Mouse (Mus musculus): ENCODE data around the gene Grik3. TPM values are rescaled to one million over a fixed set of nuclear protein-coding genes. Genes with fewer than 3 reads are reported as not detected.

Grik3 gene
- polyA plus RNA-seq, 1 experiment = 0.09 TPM

DNA sequence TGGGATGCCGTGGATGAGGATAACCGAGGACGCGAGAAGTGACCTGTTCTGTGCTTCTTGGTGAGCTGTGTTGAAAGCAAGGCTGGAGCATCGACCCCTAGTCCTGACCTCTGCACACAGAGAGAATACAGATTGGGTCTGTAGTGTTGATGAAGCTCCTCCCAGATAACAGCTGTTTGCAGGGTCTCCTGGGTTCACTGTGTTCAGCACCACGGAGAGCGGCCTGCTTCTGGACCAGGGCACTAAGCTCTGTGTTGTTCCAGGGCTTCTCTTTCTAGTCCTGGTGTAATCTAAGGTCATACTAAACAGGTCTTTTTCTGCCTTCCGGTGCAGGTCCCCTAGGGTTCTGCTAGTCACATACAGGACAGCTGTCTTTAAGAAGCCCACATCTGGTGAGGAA lies 12.4 kb downstream of the Grik3 start:
- no peak overlapping the region for H3K4me3 ChIP-seq (ENCODE audit: insufficient read depth, low read depth, low read length)
- H3K27me3 ChIP-seq (replicated peaks; ENCODE audit: control insufficient read depth, insufficient read depth, low read length) = no peaks in the 10 kb centered on the region
- DNase-seq = no peak
- no peaks in the 10 kb centered on the region for H3K36me3 ChIP-seq (ENCODE audit: control insufficient read depth, insufficient read depth, low read length)
- no peak overlapping the region for H3K27ac ChIP-seq (ENCODE audit: insufficient read depth, low read depth, low read length)
- no peaks in the 10 kb centered on the region for H3K4me1 ChIP-seq (ENCODE audit: control insufficient read depth, insufficient read depth, low read length)
- WGBS = 51% methylated on average over 8 of the region's 8 CpGs
- no peak for TF ChIP-seq CTCF (conservative IDR thresholded peaks at IDR 0.05; ENCODE audit: insufficient read depth, insufficient read length, low read depth, low read length)
- no peak for TF ChIP-seq POLR2A (IDR thresholded peaks at IDR 0.05; ENCODE audit: low read depth, low read length)

DNA sequence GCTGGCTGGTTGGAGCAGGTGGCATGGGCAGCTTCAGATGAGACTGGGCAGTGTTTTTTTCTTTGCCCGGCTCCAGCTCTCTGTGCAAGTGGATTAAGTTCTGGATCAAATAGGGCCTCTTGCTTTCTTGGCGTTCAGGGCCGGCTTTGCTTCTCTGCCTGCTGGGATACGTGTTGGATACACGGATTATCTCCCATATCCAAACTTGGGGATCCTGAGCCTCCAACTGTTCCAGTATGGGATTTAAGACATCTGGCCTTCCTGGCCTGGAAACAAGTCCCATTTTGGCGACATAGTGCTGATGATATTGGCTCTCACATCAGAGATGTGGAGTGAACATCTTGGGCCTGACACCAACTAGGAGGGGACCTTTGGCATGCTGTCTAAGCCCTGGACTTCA lies 21.9 kb downstream of the Grik3 start:
- Histone ChIP-seq H3K4me1 (ENCODE audit: control insufficient read depth, insufficient read depth, low read length) (no peaks in the 10 kb centered on the region), H3K27ac (ENCODE audit: insufficient read depth, low read depth, low read length) (no peak overlapping the region), H3K4me3 (ENCODE audit: insufficient read depth, low read depth, low read length) (no peak overlapping the region), H3K27me3 (replicated peaks; ENCODE audit: control insufficient read depth, insufficient read depth, low read length) (no peaks in the 10 kb centered on the region), H3K36me3 (ENCODE audit: control insufficient read depth, insufficient read depth, low read length) (no peaks in the 10 kb centered on the region)
- WGBS = 74% methylated on average over 6 of the region's 6 CpGs
- no peak for DNase-seq
- TF ChIP-seq POLR2A (IDR thresholded peaks at IDR 0.05; ENCODE audit: low read depth, low read length) (no peak), CTCF (conservative IDR thresholded peaks at IDR 0.05; ENCODE audit: insufficient read depth, insufficient read length, low read depth, low read length) (no peak)

DNA sequence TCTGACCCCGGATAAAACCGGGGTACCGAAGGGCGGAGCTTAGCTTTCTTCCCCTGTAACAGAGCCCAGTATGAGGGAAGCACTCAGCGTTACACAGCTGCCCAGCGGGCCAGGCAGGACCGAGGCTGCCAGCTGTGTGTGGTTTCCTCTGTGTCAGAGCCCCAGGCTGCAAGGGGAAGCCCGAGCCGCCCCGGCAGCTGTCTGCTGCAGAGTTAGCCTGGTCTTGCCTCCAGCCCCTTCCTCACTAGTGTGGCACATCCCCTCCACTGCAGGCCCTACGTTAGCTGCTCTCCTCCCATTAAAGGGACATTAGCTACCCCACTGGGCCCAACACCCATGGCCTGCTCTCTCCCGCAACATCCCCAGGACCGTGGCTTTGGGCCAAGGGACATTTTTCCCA lies 25.1 kb downstream of the Grik3 start:
- no peak for DNase-seq
- Histone ChIP-seq H3K27me3 (replicated peaks; ENCODE audit: control insufficient read depth, insufficient read depth, low read length) (no peaks in the 10 kb centered on the region), H3K36me3 (ENCODE audit: control insufficient read depth, insufficient read depth, low read length) (no peaks in the 10 kb centered on the region), H3K4me3 (ENCODE audit: insufficient read depth, low read depth, low read length) (no peak overlapping the region), H3K4me1 (ENCODE audit: control insufficient read depth, insufficient read depth, low read length) (no peaks in the 10 kb centered on the region), H3K27ac (ENCODE audit: insufficient read depth, low read depth, low read length) (no peak overlapping the region)
- 53% methylated on average over 13 of the region's 13 CpGs for WGBS
- TF ChIP-seq POLR2A (IDR thresholded peaks at IDR 0.05; ENCODE audit: low read depth, low read length) (no peak), CTCF (conservative IDR thresholded peaks at IDR 0.05; ENCODE audit: insufficient read depth, insufficient read length, low read depth, low read length) (no peak)

DNA sequence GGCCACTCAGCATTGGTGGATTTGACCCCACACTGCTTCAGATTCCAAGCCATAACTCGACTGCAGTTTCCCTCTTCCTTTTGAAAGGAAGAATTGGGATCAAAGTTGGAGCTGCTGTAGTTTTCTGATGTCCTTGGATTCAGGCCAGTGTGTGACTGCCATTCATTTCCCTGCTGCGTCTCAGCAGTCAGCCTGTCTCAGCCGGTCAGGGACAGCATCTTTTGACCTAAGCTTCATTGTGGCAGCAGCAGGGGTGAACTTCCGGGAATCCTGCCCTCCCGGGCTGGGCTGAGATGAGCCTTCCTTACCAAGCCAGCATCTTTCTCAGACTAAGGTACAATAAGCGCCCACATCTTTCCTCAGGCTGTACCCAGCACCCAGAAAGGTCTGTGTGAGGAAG lies 26.1 kb downstream of the Grik3 start:
- no peak overlapping the region for H3K4me3 ChIP-seq (ENCODE audit: insufficient read depth, low read depth, low read length)
- no peak overlapping the region for H3K27ac ChIP-seq (ENCODE audit: insufficient read depth, low read depth, low read length)
- DNase-seq = no peak
- no peaks in the 10 kb centered on the region for H3K27me3 ChIP-seq (replicated peaks; ENCODE audit: control insufficient read depth, insufficient read depth, low read length)
- TF ChIP-seq POLR2A (IDR thresholded peaks at IDR 0.05; ENCODE audit: low read depth, low read length) (no peak), CTCF (conservative IDR thresholded peaks at IDR 0.05; ENCODE audit: insufficient read depth, insufficient read length, low read depth, low read length) (no peak)
- H3K36me3 ChIP-seq (ENCODE audit: control insufficient read depth, insufficient read depth, low read length) = no peaks in the 10 kb centered on the region
- H3K4me1 ChIP-seq (ENCODE audit: control insufficient read depth, insufficient read depth, low read length) = no peaks in the 10 kb centered on the region
- 59% methylated on average over 6 of the region's 6 CpGs for whole genome bisulfite sequencing

DNA sequence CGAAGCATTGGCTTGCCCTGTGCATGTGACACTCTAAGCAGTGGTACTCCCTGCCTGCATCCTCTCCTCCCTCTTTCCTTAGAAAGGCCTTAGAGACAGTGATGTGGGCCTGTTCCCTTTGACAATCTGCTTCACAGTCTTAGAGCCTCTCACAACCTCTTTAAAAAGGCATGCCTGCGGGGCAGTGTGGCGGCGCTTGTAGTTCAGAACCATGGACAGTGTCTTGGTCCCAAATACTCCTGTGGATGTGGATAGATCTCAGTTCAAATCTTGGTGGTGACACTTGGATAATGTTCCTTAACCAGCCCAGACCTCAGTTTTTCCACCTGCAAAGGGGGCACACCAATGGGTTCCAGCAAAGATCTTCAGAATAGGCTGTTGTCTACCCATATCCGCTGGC lies 28.4 kb downstream of the Grik3 start:
- H3K27ac ChIP-seq (ENCODE audit: insufficient read depth, low read depth, low read length) = no peak overlapping the region
- TF ChIP-seq CTCF (conservative IDR thresholded peaks at IDR 0.05; ENCODE audit: insufficient read depth, insufficient read length, low read depth, low read length) = no peak
- TF ChIP-seq POLR2A (IDR thresholded peaks at IDR 0.05; ENCODE audit: low read depth, low read length) = no peak
- H3K27me3 ChIP-seq (replicated peaks; ENCODE audit: control insufficient read depth, insufficient read depth, low read length) = no peaks in the 10 kb centered on the region
- no peak overlapping the region for H3K4me3 ChIP-seq (ENCODE audit: insufficient read depth, low read depth, low read length)
- 86% methylated on average over 5 of the region's 5 CpGs for WGBS
- DNase-seq = no peak
- H3K4me1 ChIP-seq (ENCODE audit: control insufficient read depth, insufficient read depth, low read length) = no peaks in the 10 kb centered on the region
- no peaks in the 10 kb centered on the region for H3K36me3 ChIP-seq (ENCODE audit: control insufficient read depth, insufficient read depth, low read length)

DNA sequence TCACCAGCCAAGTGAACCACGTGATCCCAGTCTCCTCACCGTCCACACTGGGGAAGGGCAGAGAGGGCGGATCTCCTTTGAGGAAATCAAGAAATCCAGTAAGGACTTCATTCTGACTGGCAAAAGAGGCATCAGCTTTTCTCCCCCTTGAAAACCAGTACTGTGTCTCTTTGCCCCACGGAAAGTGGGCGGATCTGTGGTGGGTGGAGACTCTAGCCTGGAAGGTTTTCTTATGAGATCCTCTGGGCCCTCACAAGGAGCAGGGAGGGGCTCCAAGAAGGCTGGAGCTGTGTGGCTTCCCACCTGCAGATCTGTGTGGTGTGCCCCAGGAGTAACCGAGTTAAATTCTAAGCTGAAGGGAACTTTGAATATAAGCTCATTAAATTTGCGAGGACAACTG lies 32.4 kb downstream of the Grik3 start:
- no peak for DNase-seq
- no peaks in the 10 kb centered on the region for H3K36me3 ChIP-seq (ENCODE audit: control insufficient read depth, insufficient read depth, low read length)
- H3K27ac ChIP-seq (ENCODE audit: insufficient read depth, low read depth, low read length) = no peak overlapping the region
- no peaks in the 10 kb centered on the region for H3K27me3 ChIP-seq (replicated peaks; ENCODE audit: control insufficient read depth, insufficient read depth, low read length)
- 57% methylated on average over 7 of the region's 7 CpGs for WGBS
- no peak overlapping the region for H3K4me3 ChIP-seq (ENCODE audit: insufficient read depth, low read depth, low read length)
- H3K4me1 ChIP-seq (ENCODE audit: control insufficient read depth, insufficient read depth, low read length) = no peaks in the 10 kb centered on the region
- TF ChIP-seq CTCF (conservative IDR thresholded peaks at IDR 0.05; ENCODE audit: insufficient read depth, insufficient read length, low read depth, low read length) = no peak
- TF ChIP-seq POLR2A (IDR thresholded peaks at IDR 0.05; ENCODE audit: low read depth, low read length) = no peak

DNA sequence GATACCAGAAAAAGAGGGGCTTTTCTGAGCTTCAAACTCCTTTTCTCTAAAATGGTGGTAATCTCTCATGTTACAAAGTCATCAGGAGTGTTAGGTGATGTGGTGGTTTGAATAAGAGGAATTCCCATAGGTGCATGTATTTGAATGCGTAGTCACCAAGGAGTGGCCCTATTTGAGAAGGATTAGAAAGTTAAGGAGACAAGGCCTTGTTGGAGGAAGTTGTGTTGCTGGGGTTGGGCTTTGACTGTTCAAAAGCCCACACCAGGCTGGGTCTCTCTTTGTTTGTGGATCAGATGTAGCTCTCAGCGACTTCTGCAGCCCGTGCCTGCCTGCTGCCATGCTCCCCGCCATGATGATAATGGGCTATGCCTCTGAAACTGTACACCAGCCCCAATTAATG lies 34.8 kb downstream of the Grik3 start:
- no peaks in the 10 kb centered on the region for H3K36me3 ChIP-seq (ENCODE audit: control insufficient read depth, insufficient read depth, low read length)
- no peaks in the 10 kb centered on the region for H3K27me3 ChIP-seq (replicated peaks; ENCODE audit: control insufficient read depth, insufficient read depth, low read length)
- H3K27ac ChIP-seq (ENCODE audit: insufficient read depth, low read depth, low read length) = no peak overlapping the region
- 83% methylated on average over 4 of the region's 4 CpGs for WGBS
- no peaks in the 10 kb centered on the region for H3K4me1 ChIP-seq (ENCODE audit: control insufficient read depth, insufficient read depth, low read length)
- TF ChIP-seq POLR2A (IDR thresholded peaks at IDR 0.05; ENCODE audit: low read depth, low read length) = no peak
- no peak for TF ChIP-seq CTCF (conservative IDR thresholded peaks at IDR 0.05; ENCODE audit: insufficient read depth, insufficient read length, low read depth, low read length)
- DNase-seq = no peak
- H3K4me3 ChIP-seq (ENCODE audit: insufficient read depth, low read depth, low read length) = no peak overlapping the region

DNA sequence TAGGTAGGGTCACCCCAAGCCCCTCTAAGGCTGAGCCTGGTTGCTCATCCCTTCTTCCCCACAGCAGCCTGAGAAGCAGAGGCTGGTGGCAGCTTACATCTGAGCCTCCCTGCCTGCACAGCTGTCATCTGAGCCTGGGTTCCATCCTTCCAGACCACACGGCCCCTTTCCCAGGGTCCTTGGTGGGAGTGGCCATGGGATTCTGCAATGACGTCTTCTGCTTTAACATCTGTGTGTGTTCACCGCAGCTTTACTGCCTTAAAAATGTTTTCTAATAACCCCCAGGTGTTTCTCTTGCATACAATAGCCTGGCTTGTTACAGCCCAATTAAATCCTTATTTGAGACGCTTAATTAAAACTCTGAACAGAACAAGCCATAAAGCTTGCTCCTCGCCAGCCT lies 35.9 kb downstream of the Grik3 start:
- DNase-seq = no peak
- no peaks in the 10 kb centered on the region for H3K4me1 ChIP-seq (ENCODE audit: control insufficient read depth, insufficient read depth, low read length)
- no peak overlapping the region for H3K4me3 ChIP-seq (ENCODE audit: insufficient read depth, low read depth, low read length)
- H3K27me3 ChIP-seq (replicated peaks; ENCODE audit: control insufficient read depth, insufficient read depth, low read length) = no peaks in the 10 kb centered on the region
- no peaks in the 10 kb centered on the region for H3K36me3 ChIP-seq (ENCODE audit: control insufficient read depth, insufficient read depth, low read length)
- no peak for TF ChIP-seq CTCF (conservative IDR thresholded peaks at IDR 0.05; ENCODE audit: insufficient read depth, insufficient read length, low read depth, low read length)
- no peak for TF ChIP-seq POLR2A (IDR thresholded peaks at IDR 0.05; ENCODE audit: low read depth, low read length)
- WGBS = 45% methylated on average over 5 of the region's 5 CpGs
- H3K27ac ChIP-seq (ENCODE audit: insufficient read depth, low read depth, low read length) = no peak overlapping the region
